Mouse (Mus musculus) central nervous system, embryonic 18 days (tissue): ENCODE results near the gene Lgals12. TPM values are rescaled to one million over a fixed set of nuclear protein-coding genes. Genes with fewer than 3 reads are reported as not detected.

Source experiments
- polyA plus RNA-seq: library from polyadenylated mRNA; depleted of rRNA; stranded (reverse); fragments of >200 nt; gene quantifications from 2 replicates; pipeline ENCODE4 v1.2.3, GENCODE M21; 2012; rRNA removed

The Lgals12 gene
- polyA plus RNA-seq, result 0.54 and 0.57 TPM in 2 replicates

DNA sequence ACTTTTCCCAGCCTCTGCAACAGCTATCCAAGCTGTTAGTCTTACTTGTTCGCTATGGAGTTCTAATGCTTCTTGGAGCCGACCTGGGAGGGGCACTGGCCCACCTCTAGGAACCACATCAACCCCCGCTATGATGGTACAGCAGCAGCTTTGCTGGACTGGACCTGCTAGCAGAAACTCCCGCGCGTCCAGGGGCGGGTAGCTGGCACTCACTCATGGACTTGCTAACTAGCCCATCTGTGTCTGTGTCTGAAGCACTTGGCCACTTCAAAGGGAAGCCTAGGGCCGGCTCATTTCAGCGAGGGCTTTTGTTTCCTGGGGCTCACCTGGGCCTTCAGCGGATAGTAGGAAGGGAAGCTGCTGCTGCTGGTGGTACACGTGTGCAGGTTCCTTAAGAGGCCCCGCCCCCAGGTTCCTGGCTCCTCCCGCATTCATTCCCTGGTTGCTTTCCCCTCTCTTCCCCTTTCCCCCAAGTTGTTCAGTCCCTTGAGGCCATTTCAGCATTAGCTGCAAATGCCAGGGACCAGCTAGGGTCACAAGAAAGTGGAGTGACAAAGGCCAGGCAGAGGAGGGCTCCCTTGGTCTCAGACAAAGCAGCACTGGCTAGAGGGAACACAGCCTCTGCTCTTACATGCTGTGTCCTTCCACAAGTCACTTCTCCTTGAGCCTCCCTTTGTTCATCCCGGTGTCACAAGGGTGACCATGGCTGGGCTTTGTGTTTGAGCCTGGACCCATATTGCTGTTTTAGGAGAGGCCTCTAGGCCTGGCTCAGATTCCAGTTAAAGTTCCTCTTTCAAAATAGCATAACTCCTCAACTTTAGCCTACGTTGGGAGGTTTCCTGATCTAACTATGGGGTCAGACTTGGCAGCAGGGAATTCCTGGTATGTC lies at the start of gene Lgals12:
TSS of gene Lgals12 (minus strand) at position 393 of the 889 bp plus-strand sequence.

DNA sequence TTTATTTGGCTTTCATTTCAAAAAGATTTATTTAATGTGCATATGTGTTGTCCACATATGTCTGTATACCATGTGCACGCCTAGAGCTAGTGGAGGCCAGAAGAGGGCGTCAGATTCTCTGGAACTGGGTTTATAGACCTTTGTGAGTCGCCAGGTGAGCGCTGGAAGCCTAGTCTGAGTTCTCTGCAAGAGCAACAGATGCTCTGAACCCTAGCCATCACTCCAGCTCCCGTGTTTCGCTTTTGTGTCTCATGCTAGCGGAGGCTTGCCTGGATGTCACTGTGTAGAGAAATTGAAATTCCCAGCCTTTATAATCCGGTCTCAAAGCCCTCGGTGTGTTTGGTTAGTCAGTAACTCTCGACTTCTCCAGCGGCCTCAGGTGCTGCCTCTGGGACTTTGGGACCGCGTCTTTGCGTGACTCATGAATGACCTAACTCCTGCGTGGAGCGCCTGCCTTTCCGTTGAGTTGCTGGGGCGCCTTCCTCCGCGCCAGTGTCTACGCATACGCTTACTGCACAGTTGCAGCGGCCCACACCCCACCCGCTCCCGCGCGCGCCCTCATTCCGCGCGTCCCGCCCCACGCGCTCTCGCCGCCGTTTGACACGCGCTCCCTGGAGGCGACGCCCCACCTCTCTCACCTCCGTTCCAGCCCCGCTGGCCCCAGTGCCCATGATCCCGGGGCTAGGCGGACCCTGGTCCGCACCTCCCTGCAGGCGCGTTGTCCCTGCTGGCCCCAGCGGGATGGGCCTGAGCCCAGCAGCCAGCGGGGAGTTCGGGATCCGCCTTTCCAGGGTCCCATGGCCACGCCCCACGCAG lies 5.2 kb upstream of the Lgals12 start, which contains the start of gene Hrasls5:
TSS of gene Hrasls5 (plus strand) at position 600 of the 816 bp plus-strand sequence.

DNA sequence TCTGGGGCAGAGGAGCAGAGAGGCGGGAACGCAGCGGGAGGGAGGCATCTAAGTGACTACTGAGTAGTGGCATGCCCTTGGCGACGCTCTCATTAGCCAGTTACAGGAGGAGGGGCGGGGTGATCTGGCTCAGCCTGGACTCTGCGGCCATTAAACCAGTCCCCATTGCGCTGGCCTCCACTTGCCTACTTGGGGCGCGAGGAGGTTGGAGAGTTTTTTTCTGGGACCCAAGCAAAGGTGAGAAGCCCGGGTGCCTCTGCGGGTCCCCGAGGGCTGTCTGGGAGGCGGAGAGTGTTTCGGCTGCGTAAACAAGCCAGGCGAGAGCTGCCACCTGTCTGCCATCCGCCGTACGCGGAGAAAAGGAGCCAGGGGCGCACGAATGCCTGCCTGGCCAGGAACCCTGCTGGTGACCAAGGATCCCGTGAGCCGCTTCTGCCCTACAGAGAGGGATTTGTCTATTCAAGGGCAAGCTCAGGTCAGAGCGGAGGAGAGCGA lies 49.6 kb downstream of the Lgals12 start, which contains the start of gene Pla2g16:
TSS of gene Pla2g16 (plus strand) at position 132 of the 495 bp plus-strand sequence.

Other genes with a start within 250 kb of the Lgals12 start
- 31.6 and 36.3 TPM in 2 replicates for gene Spindoc, start 224.2 kb downstream of the Lgals12 start, polyA plus RNA-seq
- 116 and 124 TPM in 2 replicates for gene 2700081O15Rik, start 189.6 kb downstream of the Lgals12 start, polyA plus RNA-seq
- 556 and 583 TPM in 2 replicates for gene Rtn3, start 123.9 kb downstream of the Lgals12 start, polyA plus RNA-seq
- 14.6 and 15.6 TPM in 2 replicates for gene Atl3, start 113.2 kb downstream of the Lgals12 start, polyA plus RNA-seq
- 4.5 and 5.5 TPM in 2 replicates for gene Pla2g16, start 49.7 kb downstream of the Lgals12 start, polyA plus RNA-seq
- 0.09 and 0.11 TPM in 2 replicates for gene Hrasls5, start 5.3 kb upstream of the Lgals12 start, polyA plus RNA-seq
- gene Slc22a19, start 104.1 kb upstream of the Lgals12 start, polyA plus RNA-seq, result 0.09 TPM in 1 of 2 replicates, not detected in the other
- gene Slc22a26, start 195.5 kb upstream of the Lgals12 start, polyA plus RNA-seq, result not detected in 2 replicates